Mouse (Mus musculus): ENCODE measurements around the gene Map4k5.

- no peak for TF ChIP-seq FLI1 (IDR thresholded peaks at IDR 0.05; ENCODE audit: low read length)
- no peak for TF ChIP-seq GATA1 (IDR thresholded peaks at IDR 0.05; ENCODE audit: borderline replicate concordance, low read length)
Measured at GRCm38 (mm10) chr12:69895046-69895445, 2.0 kb upstream of the Map4k5 start.

Measured in megakaryocyte, embryonic 14.5 days (primary cell).